Mouse (Mus musculus) forebrain, embryonic 15.5 days (tissue): ENCODE results near the gene Kank2. TPM values are rescaled to one million over a fixed set of nuclear protein-coding genes. Genes with fewer than 3 reads are reported as not detected.

ENCODE experiments used
- ATAC-seq: fragments of 200-750 bp; cut with Nextera tagmentation; replicated peaks from 2 replicates; pipeline ENCODE4 v1.8.0; 2017; ENCODE audit warnings: mild to moderate bottlenecking, moderate TSS enrichment, moderate library complexity
- H3K27ac ChIP-seq: fragments of 300-500 bp; sonication (generic); replicated peaks from 2 replicates; pipeline ENCODE4 v1.5.1; 2015; ENCODE audit warnings: mild to moderate bottlenecking, inconsistent platforms
- H3K27me3 ChIP-seq: fragments of 300-500 bp; sonication (generic); 2 replicates; pipeline ENCODE4 v1.6.1; 2015; ENCODE audit warnings: inconsistent platforms
- H3K36me3 ChIP-seq: fragments of 300-500 bp; sonication (generic); 2 replicates; pipeline ENCODE4 v1.6.1; 2015; ENCODE audit warnings: mild to moderate bottlenecking, inconsistent platforms
- H3K4me1 ChIP-seq: fragments of 300-500 bp; sonication (generic); 2 replicates; pipeline ENCODE4 v1.6.1; 2015; ENCODE audit warnings: inconsistent platforms
- H3K4me2 ChIP-seq: fragments of 300-500 bp; sonication (generic); replicated peaks from 2 replicates; pipeline ENCODE4 v1.6.1; 2015; ENCODE audit warnings: mild to moderate bottlenecking, inconsistent platforms
- H3K4me3 ChIP-seq: fragments of 300-500 bp; sonication (generic); 2 replicates; pipeline ENCODE4 v1.5.1; 2015; ENCODE audit warnings: mild to moderate bottlenecking, inconsistent platforms
- H3K9ac ChIP-seq: fragments of 300-500 bp; sonication (generic); replicated peaks from 2 replicates; pipeline ENCODE4 v1.6.1; 2015; ENCODE audit warnings: mild to moderate bottlenecking, inconsistent platforms
- H3K9me3 ChIP-seq: fragments of 300-500 bp; sonication (generic); 2 replicates; pipeline ENCODE4 v1.6.1; 2016; ENCODE audit warnings: inconsistent platforms
- WGBS: fragments of 180-500 bp; shearing (Covaris S2); methylation state at CpG from one replicate; pipeline ENCODE4 v1.1.7; 2015; ENCODE audit warnings: mixed read lengths; 5-methylcytosine and 5-hydroxymethylcytosine counted together
- polyA plus RNA-seq: library from polyadenylated mRNA; unstranded; fragments of >200 nt; fragmentation: Nextera tagmentation; extraction: Ambion mirVana; gene quantifications from 2 replicates; pipeline ENCODE4 v1.2.1, GENCODE M21; 2015

Kank2 gene
- polyA plus RNA-seq, 1 experiment from 2014 or later, result 3.7 TPM

DNA sequence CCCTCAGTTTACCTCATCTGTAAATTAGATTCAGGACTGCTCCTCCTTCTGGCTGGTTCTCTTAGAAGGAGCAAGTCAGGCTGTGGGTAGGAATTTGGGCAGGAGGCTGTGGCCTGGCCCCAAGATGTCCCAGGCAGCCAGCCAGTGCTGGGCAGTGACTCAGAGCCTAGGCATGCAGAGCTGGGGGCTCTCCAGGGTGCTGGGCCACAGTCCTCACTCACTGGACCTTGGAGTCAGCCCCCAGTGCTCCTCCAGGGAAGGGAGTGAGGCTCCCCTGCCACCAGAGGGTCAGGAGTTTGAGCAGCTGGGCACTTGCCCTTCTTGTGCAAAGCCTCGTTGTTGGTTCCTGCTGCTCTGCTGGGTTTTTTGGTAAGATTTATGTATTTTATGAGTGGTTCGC is 44.5 kb downstream of the Kank2 start:
- no peak overlapping the region for H3K4me2 ChIP-seq
- WGBS, result 83% methylated on average over 2 of the region's 2 CpGs

DNA sequence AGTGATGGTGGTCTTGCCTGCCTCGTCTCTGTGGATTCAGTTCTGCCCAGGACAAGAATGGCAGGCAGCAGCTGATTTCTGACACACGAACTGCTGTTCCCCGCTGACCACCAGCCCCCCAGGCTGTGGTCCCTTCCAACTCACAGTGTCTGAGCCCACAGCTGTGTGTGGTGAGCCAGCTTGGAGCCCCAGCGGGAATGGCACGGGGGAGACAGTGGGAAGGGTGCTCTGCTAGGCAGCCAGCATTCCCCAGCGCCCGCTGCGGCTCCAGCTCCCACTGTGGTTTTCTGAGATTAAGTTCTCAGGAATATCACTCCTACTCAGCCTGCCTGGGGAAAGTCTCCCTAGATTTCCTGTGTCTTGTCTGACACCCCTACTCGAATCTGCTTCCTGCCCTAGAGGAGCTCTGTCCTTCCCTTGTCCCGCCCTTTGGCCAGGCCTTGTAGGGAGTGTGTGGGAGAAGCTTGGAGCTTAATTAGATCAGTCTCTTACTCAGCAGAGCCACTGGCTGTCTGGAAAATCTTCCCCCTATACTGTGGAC is 46.2 kb downstream of the Kank2 start:
- 60% methylated on average over 10 of the region's 10 CpGs for WGBS
- no peak for ATAC-seq
- no peaks in the 10 kb centered on the region for H3K9me3 ChIP-seq

More for the DNA sequence above, 44.5 kb downstream of the Kank2 start:
- no peak overlapping the region for H3K9ac ChIP-seq
- no peaks in the 10 kb centered on the region for H3K9me3 ChIP-seq
- 0 out of 2 replicates have a peak, but pooled peaks cover 4% of the 10 kb centered on the region for H3K36me3 ChIP-seq
- no peak overlapping the region for H3K27ac ChIP-seq
- no peaks in the 10 kb centered on the region for H3K27me3 ChIP-seq
- H3K4me3 ChIP-seq, result no peak overlapping the region
- ATAC-seq, result no peak
- H3K4me1 ChIP-seq, result peaks cover 6% of the 10 kb centered on the region

DNA sequence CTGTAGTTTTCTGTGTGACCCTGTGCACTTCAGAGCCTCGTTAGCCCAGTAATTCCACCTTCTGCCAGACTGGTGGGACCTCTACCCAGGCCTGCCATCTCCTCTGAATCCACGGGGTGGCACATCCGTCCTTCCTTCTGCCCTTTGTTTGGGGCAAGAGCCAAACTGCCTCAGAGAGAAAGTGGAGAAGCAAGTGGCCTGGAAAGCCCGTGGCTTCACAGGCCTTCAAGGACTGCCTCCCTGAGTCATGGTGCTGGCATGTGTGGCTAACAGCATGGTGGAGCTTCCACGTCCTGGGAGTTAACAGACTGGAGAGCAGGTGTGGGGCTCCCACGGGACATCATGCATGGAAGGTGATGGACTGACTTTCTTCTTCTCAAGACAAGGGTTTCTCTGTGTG is 47.2 kb downstream of the Kank2 start:
- ATAC-seq, result no peak
- Histone ChIP-seq H3K9ac (no peak overlapping the region), H3K4me2 (no peak overlapping the region), H3K36me3 (peaks cover 20% of the 10 kb centered on the region), H3K27me3 (no peaks in the 10 kb centered on the region), H3K9me3 (no peaks in the 10 kb centered on the region), H3K27ac (no peak overlapping the region), H3K4me3 (no peak overlapping the region), H3K4me1 (peaks cover 4% of the 10 kb centered on the region; the same call in 1 of the 2 replicates)
- 60% methylated on average over 6 of the region's 6 CpGs for whole genome bisulfite sequencing

More for the DNA sequence above, 46.2 kb downstream of the Kank2 start:
- H3K27me3 ChIP-seq, result no peaks in the 10 kb centered on the region
- no peak overlapping the region for H3K9ac ChIP-seq
- peaks cover 4% of the 10 kb centered on the region; the same call in 1 of the 2 replicates for H3K4me1 ChIP-seq
- no peak overlapping the region for H3K4me3 ChIP-seq
- no peak overlapping the region for H3K4me2 ChIP-seq
- H3K36me3 ChIP-seq, result peaks cover 10% of the 10 kb centered on the region
- H3K27ac ChIP-seq, result no peak overlapping the region

DNA sequence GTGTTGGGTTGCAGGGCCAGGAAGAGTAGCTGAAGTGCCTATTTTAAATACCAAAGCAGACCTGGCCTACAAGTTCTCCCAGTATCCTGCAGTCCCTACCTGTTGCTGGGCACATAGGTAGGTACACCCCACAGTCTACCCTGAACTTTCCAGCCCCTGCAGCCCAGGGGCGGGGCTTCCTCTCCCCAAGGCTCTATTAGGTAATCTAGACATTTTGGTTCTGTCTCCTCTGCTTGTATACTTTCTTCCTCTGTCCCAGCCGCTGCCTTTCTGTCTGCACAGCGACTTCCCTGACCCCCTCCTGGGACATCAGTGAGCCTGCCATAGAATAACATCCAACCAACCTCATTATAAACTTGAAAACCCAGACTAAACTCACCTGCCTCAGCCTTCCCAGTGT is 48.2 kb downstream of the Kank2 start:
- no peak overlapping the region for H3K27ac ChIP-seq
- H3K9me3 ChIP-seq, result no peaks in the 10 kb centered on the region
- WGBS, result 87% methylated on average over 3 of the region's 3 CpGs
- peaks cover 28% of the 10 kb centered on the region for H3K36me3 ChIP-seq
- H3K4me2 ChIP-seq, result no peak overlapping the region
- no peak for ATAC-seq
- no peak overlapping the region for H3K4me3 ChIP-seq
- no peak overlapping the region for H3K9ac ChIP-seq
- no peaks in the 10 kb centered on the region for H3K27me3 ChIP-seq
- peaks cover 4% of the 10 kb centered on the region; the same call in 1 of the 2 replicates for H3K4me1 ChIP-seq

DNA sequence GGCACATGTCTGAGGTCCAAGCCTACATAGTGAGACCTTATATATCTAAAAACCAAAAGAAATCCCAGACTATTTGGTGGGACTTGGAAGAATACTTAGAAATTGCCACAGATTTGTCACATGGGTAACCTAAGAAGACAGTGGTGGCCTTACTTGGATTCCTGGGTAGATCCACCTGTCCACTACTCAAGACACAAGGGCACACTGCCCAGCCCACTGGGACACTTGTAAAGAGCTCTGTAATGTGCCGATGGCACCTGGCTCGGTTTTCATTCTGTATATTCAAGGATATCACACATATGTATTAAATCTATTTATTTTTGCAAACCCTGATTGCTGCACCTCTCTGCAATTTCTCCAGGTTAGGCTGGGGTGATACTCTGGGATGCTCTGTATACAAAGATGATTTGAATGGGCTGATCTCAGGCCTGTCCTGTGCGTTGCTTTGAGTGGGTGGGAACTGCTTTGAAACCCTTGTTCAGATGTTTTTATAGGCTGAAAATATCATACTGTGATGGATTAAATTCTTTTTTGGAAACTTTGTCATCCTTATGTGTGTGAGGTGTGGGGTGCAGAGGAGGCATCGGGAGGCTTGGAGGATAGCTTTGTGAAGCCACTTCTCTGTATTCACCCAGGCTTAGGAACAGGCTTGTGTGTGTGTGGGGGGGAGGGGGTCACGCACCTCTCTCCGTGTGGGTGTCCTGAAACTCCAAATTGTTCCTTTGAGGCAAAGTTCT is 49.0 kb downstream of the Kank2 start:
- H3K4me2 ChIP-seq, result no peak overlapping the region
- no peak overlapping the region for H3K9ac ChIP-seq
- ATAC-seq, result no peak
- H3K27me3 ChIP-seq, result no peaks in the 10 kb centered on the region
- no peaks in the 10 kb centered on the region for H3K9me3 ChIP-seq
- 86% methylated on average over 6 of the region's 6 CpGs for WGBS
- H3K36me3 ChIP-seq, result peaks cover 33% of the 10 kb centered on the region
- peaks cover 4% of the 10 kb centered on the region; the same call in 1 of the 2 replicates for H3K4me1 ChIP-seq
- no peak overlapping the region for H3K4me3 ChIP-seq
- no peak overlapping the region for H3K27ac ChIP-seq

DNA sequence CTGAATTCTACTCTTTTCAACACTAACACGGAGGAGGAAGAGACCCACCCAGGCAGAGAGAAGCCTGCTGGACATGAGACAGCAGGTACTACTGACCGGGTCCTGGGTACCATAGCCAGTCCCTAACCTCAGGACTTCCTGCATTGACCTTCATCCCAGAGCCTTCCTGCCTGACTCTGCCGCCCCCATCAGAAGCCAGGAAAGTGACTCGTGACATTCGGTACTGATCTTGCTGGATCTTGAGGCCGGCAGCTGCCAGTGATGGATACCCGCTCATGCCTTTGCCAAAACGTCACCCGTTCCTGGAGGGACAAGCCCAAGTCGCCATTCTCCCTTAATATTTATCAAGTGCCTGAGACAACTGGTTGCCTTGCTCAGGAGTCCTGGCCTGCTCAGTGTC is 50.1 kb downstream of the Kank2 start:
- no peaks in the 10 kb centered on the region for H3K9me3 ChIP-seq
- no peak for ATAC-seq
- WGBS, result 86% methylated on average over 10 of the region's 10 CpGs
- H3K36me3 ChIP-seq, result peaks cover 43% of the 10 kb centered on the region
- H3K4me3 ChIP-seq, result no peak overlapping the region
- H3K4me2 ChIP-seq, result no peak overlapping the region
- H3K27me3 ChIP-seq, result no peaks in the 10 kb centered on the region
- H3K9ac ChIP-seq, result no peak overlapping the region
- H3K4me1 ChIP-seq, result peaks cover 4% of the 10 kb centered on the region; the same call in 1 of the 2 replicates
- H3K27ac ChIP-seq, result peak overlapping the region; percentile 75

DNA sequence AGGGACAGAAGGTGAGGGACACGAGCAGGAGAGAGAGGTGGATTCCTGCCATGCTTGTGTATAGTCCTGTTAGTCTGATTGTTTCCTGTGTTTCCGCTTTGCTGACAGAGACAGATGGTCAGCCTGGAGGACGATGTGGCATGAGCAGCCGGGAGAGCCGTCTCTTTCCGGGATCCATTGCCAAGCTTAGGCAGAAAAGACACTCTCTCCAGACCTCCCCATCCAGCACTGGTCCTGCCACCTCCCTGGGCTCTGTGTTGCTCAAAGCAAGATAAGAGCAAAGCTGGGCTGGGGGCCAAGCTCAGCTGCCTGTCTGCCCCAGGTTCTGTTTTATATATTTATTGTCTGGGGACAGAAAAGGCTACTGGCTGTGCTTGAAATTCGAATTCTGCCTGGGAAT is 50.5 kb downstream of the Kank2 start:
- H3K27me3 ChIP-seq, result no peaks in the 10 kb centered on the region
- no peak overlapping the region for H3K9ac ChIP-seq
- ATAC-seq, result peak; percentile 67
- peaks cover 43% of the 10 kb centered on the region for H3K36me3 ChIP-seq
- WGBS, result 71% methylated on average over 7 of the region's 7 CpGs
- peak overlapping the region; percentile 75 for H3K27ac ChIP-seq
- no peaks in the 10 kb centered on the region for H3K9me3 ChIP-seq
- peaks cover 4% of the 10 kb centered on the region; the same call in 1 of the 2 replicates for H3K4me1 ChIP-seq
- H3K4me3 ChIP-seq, result no peak overlapping the region
- H3K4me2 ChIP-seq, result no peak overlapping the region

DNA sequence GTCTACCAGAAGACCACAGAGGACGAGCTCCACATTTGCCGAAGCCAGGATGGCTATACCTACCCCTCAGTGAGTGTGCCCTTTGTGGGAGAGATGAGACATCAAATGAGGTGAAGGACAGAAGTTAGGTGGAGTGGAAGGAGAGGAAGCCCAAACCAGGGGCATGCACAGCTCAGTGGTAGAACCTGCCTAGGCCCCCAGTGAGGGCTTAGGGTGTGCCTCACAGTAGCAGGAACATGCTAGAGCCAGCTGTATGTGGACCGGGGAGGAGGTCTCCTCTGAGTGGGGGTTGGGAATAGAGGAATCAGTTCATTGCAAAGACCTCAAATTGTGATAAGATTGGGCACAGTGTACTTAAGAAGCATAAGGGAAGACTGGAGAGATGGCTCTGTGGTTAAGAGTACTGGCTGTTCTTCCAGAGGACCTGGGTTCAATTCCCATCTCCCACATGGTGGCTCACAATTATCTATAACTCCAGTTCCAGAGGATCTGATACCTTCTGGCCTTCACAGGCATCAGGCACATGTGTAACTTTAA is 51.2 kb downstream of the Kank2 start:
- Histone ChIP-seq H3K4me2 (no peak overlapping the region), H3K9ac (no peak overlapping the region), H3K4me3 (no peak overlapping the region), H3K27ac (peak overlapping the region; percentile 75), H3K36me3 (peaks cover 48% of the 10 kb centered on the region), H3K9me3 (no peaks in the 10 kb centered on the region), H3K27me3 (no peaks in the 10 kb centered on the region), H3K4me1 (peaks cover 4% of the 10 kb centered on the region; the same call in 1 of the 2 replicates)
- WGBS, result 95% methylated on average over 3 of the region's 3 CpGs
- ATAC-seq, result no peak

DNA sequence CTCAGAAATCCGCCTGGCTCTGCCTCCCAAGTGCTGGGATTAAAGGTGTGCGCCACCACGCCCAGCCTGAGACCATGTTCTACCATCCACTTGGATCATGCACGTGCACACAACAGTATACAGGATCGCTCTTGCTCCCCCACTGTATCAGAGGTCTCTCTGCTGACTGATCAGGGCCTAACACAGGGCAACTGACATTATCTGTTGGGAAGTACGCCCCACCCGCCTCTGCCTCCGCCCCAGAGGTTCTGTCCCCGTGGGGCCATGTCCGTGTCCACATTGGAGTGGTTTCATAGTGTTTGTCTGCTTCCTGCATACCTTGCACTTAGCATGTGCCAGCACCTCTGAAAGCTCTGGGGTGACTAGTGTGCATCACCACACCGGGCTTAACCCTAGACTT is 57.0 kb downstream of the Kank2 start:
- Histone ChIP-seq H3K9ac (no peak overlapping the region), H3K4me1 (no peaks in the 10 kb centered on the region), H3K27me3 (no peaks in the 10 kb centered on the region), H3K4me2 (no peak overlapping the region), H3K36me3 (peaks cover 81% of the 10 kb centered on the region), H3K4me3 (no peak overlapping the region), H3K9me3 (no peaks in the 10 kb centered on the region), H3K27ac (no peak overlapping the region)
- ATAC-seq, result no peak
- 96% methylated on average over 11 of the region's 11 CpGs for WGBS

DNA sequence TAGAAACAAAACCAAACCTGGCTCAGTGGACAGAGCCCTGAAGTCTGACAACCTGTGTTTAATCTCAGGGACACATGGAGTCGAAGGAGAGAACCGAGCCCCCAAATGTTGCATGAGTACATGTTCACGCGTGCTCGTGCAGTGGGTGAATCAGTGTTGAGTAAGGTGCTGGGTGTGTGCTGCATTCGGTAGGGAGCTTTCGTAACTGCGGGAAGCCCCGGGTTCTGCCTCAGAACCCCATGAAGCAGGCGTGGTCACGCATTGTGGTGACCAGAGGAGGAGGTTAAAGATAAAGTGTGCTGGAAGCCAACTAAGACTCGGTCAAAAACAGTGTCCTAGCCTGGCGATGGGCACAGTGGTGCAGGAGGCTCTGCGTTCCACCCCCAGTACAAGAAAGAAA is 58.1 kb downstream of the Kank2 start:
- H3K27me3 ChIP-seq, result no peaks in the 10 kb centered on the region
- H3K9ac ChIP-seq, result no peak overlapping the region
- H3K36me3 ChIP-seq, result peaks cover 82% of the 10 kb centered on the region
- H3K4me3 ChIP-seq, result no peak overlapping the region
- no peak overlapping the region for H3K27ac ChIP-seq
- ATAC-seq, result no peak
- no peaks in the 10 kb centered on the region for H3K4me1 ChIP-seq
- H3K4me2 ChIP-seq, result no peak overlapping the region
- no peaks in the 10 kb centered on the region for H3K9me3 ChIP-seq
- 97% methylated on average over 14 of the region's 14 CpGs for WGBS

DNA sequence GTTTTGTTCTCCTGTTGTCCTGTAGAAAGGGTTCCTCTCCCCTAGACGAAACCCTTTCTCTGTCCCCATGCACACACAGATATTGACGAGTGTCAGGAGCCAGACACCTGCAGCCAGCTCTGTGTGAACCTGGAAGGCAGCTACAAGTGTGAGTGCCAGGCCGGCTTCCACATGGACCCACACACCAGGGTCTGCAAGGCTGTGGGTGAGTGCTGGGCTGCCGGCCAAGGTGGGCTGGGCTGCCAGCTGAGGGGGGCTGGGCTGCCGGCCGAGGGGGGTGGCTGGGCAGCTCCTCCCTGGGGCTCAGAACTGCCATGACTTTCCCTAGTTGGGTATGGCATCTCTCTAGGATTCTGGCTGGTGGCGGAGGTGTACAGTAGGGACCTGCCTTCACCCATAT is 59.8 kb downstream of the Kank2 start:
- peaks cover 84% of the 10 kb centered on the region for H3K36me3 ChIP-seq
- no peaks in the 10 kb centered on the region for H3K9me3 ChIP-seq
- no peak overlapping the region for H3K27ac ChIP-seq
- no peak overlapping the region for H3K4me2 ChIP-seq
- no peaks in the 10 kb centered on the region for H3K27me3 ChIP-seq
- ATAC-seq, result peak; percentile 41; the same call in 1 of the 2 replicates
- H3K9ac ChIP-seq, result no peak overlapping the region
- WGBS, result 61% methylated on average over 7 of the region's 7 CpGs
- H3K4me3 ChIP-seq, result no peak overlapping the region
- H3K4me1 ChIP-seq, result no peaks in the 10 kb centered on the region

DNA sequence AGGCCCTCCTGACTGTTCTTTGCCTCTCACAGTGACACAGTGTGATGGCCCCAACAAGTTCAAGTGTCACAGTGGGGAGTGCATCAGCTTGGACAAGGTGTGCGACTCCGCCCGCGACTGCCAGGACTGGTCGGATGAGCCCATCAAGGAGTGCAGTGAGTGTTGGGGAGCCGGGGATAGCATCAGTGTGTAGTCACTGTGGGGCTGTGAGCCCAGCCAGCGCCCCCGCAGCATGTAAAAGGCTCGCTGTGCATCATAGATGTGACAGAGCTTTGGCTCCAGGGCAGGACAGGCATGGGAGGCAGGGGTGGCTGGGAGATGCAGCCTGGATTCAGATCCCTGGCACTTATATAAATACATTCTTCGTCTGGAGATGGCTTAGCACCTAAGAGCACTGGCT is 61.4 kb downstream of the Kank2 start:
- no peak overlapping the region for H3K4me2 ChIP-seq
- H3K9ac ChIP-seq, result no peak overlapping the region
- H3K4me3 ChIP-seq, result no peak overlapping the region
- H3K27ac ChIP-seq, result no peak overlapping the region
- no peak for ATAC-seq
- H3K4me1 ChIP-seq, result no peaks in the 10 kb centered on the region
- H3K36me3 ChIP-seq, result peaks cover 84% of the 10 kb centered on the region
- H3K9me3 ChIP-seq, result no peaks in the 10 kb centered on the region
- H3K27me3 ChIP-seq, result no peaks in the 10 kb centered on the region
- 96% methylated on average over 10 of the region's 10 CpGs for WGBS
